Mouse (Mus musculus): ENCODE results near the gene Tmem140. TPM values are rescaled to one million over a fixed set of nuclear protein-coding genes. Genes with fewer than 3 reads are reported as not detected.

The Tmem140 gene
- polyA plus RNA-seq, 1 experiment from 2014 or later, result 3.2 TPM

Other genes starting within 250 kb of the Tmem140 start
- 4.4 and 4.5 TPM in 2 replicates for gene Agbl3, start 82.7 kb upstream of the Tmem140 start, polyA plus RNA-seq (2014; fragmentation: Nextera tagmentation; extraction: Ambion mirVana)
- gene Cyren, start 14.9 kb downstream of the Tmem140 start, polyA plus RNA-seq (2014; fragmentation: Nextera tagmentation; extraction: Ambion mirVana), result 20.1 and 20.5 TPM in 2 replicates
- gene Wdr91, start 47.7 kb downstream of the Tmem140 start, polyA plus RNA-seq (2014; fragmentation: Nextera tagmentation; extraction: Ambion mirVana), result 15.5 and 19.3 TPM in 2 replicates
- gene Stra8, start 57.0 kb downstream of the Tmem140 start, polyA plus RNA-seq (2014; fragmentation: Nextera tagmentation; extraction: Ambion mirVana), result not detected in 2 replicates
- gene Slc23a4, start 125.3 kb downstream of the Tmem140 start, polyA plus RNA-seq (2014; fragmentation: Nextera tagmentation; extraction: Ambion mirVana), result 0.71 and 0.86 TPM in 2 replicates